Mouse (Mus musculus): ENCODE results near the gene Dtd1. TPM values are rescaled to one million over a fixed set of nuclear protein-coding genes. Genes with fewer than 3 reads are reported as not detected.

Dtd1 gene
- polyA plus RNA-seq, 1 experiment, result 44.7 TPM

GRCm38 (mm10) chr2:144637204-144637603 lies 37.5 kb downstream of the Dtd1 start:
- no peak overlapping the region for H3K9ac ChIP-seq (ENCODE audit: low read depth, poor library complexity, severe bottlenecking)
- H3K4me3 ChIP-seq (ENCODE audit: low read depth, low read length), result no peak overlapping the region
- H3K27me3 ChIP-seq (ENCODE audit: control insufficient read depth, insufficient read depth, low read length, poor library complexity, severe bottlenecking), result no peaks in the 10 kb centered on the region
- no peak for TF ChIP-seq POLR2A (IDR thresholded peaks at IDR 0.05; ENCODE audit: insufficient read depth, low read length)
- TF ChIP-seq EP300 (IDR thresholded peaks at IDR 0.05; ENCODE audit: insufficient read depth, low read depth, low read length), result no peak
- no peak for TF ChIP-seq CTCF (IDR thresholded peaks at IDR 0.05; ENCODE audit: low read depth, low read length)
- H3K36me3 ChIP-seq (ENCODE audit: control insufficient read depth, insufficient read depth, low read length, poor library complexity, severe bottlenecking), result peaks cover 2% of the 10 kb centered on the region
- H3K4me1 ChIP-seq (ENCODE audit: control insufficient read depth, insufficient read depth, low read length), result no peaks in the 10 kb centered on the region
- H3K9me3 ChIP-seq (replicated peaks; ENCODE audit: control insufficient read depth, insufficient read depth, low read length, poor library complexity, severe bottlenecking), result peaks cover 8% of the 10 kb centered on the region
- no peak overlapping the region for H3K27ac ChIP-seq (ENCODE audit: insufficient read depth, low read length)

- Histone ChIP-seq H3K9ac (ENCODE audit: low read depth, poor library complexity, severe bottlenecking) (no peak overlapping the region), H3K36me3 (ENCODE audit: control insufficient read depth, insufficient read depth, low read length, poor library complexity, severe bottlenecking) (no peaks in the 10 kb centered on the region; the same call in 1 of the 2 replicates), H3K27me3 (ENCODE audit: control insufficient read depth, insufficient read depth, low read length, poor library complexity, severe bottlenecking) (no peaks in the 10 kb centered on the region), H3K9me3 (replicated peaks; ENCODE audit: control insufficient read depth, insufficient read depth, low read length, poor library complexity, severe bottlenecking) (0 out of 2 replicates have a peak, but pooled peaks cover 3% of the 10 kb centered on the region), H3K4me1 (ENCODE audit: control insufficient read depth, insufficient read depth, low read length) (no peaks in the 10 kb centered on the region), H3K27ac (ENCODE audit: insufficient read depth, low read length) (no peak overlapping the region), H3K4me3 (ENCODE audit: low read depth, low read length) (no peak overlapping the region)
- no peak for TF ChIP-seq EP300 (IDR thresholded peaks at IDR 0.05; ENCODE audit: insufficient read depth, low read depth, low read length)
- TF ChIP-seq POLR2A (IDR thresholded peaks at IDR 0.05; ENCODE audit: insufficient read depth, low read length), result no peak
- no peak for TF ChIP-seq CTCF (IDR thresholded peaks at IDR 0.05; ENCODE audit: low read depth, low read length)
Observed at GRCm38 (mm10) chr2:144637671-144638395, 38.1 kb downstream of the Dtd1 start.

DNA sequence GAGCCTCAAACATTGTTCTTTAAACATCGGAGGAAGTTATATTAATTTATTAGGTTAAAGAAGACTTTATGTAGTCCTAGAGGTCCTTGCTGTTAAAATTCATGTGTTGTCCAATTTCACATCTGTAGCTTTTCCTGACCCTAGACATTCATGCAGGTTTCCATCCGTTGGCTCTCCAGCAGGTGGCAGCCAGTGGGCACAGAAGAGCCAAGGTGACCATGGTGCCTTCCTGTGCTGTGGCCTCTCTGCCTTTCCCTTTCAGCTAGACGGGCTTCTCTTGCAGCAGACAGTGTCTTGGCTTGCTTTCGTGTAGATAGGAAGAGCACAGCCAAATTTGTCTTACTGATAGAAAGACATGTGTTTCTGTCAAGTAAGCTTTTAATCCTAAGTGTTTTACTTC lies 39.0 kb downstream of the Dtd1 start:
- Histone ChIP-seq H3K27ac (ENCODE audit: insufficient read depth, low read length) (no peak overlapping the region), H3K36me3 (ENCODE audit: control insufficient read depth, insufficient read depth, low read length, poor library complexity, severe bottlenecking) (no peaks in the 10 kb centered on the region; the same call in 1 of the 2 replicates), H3K4me1 (ENCODE audit: control insufficient read depth, insufficient read depth, low read length) (no peaks in the 10 kb centered on the region), H3K4me3 (ENCODE audit: low read depth, low read length) (no peak overlapping the region), H3K9ac (ENCODE audit: low read depth, poor library complexity, severe bottlenecking) (no peak overlapping the region), H3K9me3 (replicated peaks; ENCODE audit: control insufficient read depth, insufficient read depth, low read length, poor library complexity, severe bottlenecking) (no peaks in the 10 kb centered on the region), H3K27me3 (ENCODE audit: control insufficient read depth, insufficient read depth, low read length, poor library complexity, severe bottlenecking) (no peaks in the 10 kb centered on the region)
- no peak for TF ChIP-seq POLR2A (IDR thresholded peaks at IDR 0.05; ENCODE audit: insufficient read depth, low read length)
- no peak for TF ChIP-seq EP300 (IDR thresholded peaks at IDR 0.05; ENCODE audit: insufficient read depth, low read depth, low read length)
- TF ChIP-seq CTCF (IDR thresholded peaks at IDR 0.05; ENCODE audit: low read depth, low read length), result no peak

- Histone ChIP-seq H3K27ac (ENCODE audit: insufficient read depth, low read length) (no peak overlapping the region), H3K9me3 (replicated peaks; ENCODE audit: control insufficient read depth, insufficient read depth, low read length, poor library complexity, severe bottlenecking) (no peaks in the 10 kb centered on the region), H3K4me1 (ENCODE audit: control insufficient read depth, insufficient read depth, low read length) (no peaks in the 10 kb centered on the region), H3K9ac (ENCODE audit: low read depth, poor library complexity, severe bottlenecking) (no peak overlapping the region), H3K36me3 (ENCODE audit: control insufficient read depth, insufficient read depth, low read length, poor library complexity, severe bottlenecking) (no peaks in the 10 kb centered on the region; the same call in 1 of the 2 replicates), H3K4me3 (ENCODE audit: low read depth, low read length) (no peak overlapping the region), H3K27me3 (ENCODE audit: control insufficient read depth, insufficient read depth, low read length, poor library complexity, severe bottlenecking) (no peaks in the 10 kb centered on the region)
- TF ChIP-seq CTCF (IDR thresholded peaks at IDR 0.05; ENCODE audit: low read depth, low read length), result no peak
- TF ChIP-seq EP300 (IDR thresholded peaks at IDR 0.05; ENCODE audit: insufficient read depth, low read depth, low read length), result no peak
- TF ChIP-seq POLR2A (IDR thresholded peaks at IDR 0.05; ENCODE audit: insufficient read depth, low read length), result no peak
Observed at GRCm38 (mm10) chr2:144640101-144640500, 40.4 kb downstream of the Dtd1 start.

- Histone ChIP-seq H3K27ac (ENCODE audit: insufficient read depth, low read length) (no peak overlapping the region), H3K4me3 (ENCODE audit: low read depth, low read length) (no peak overlapping the region), H3K4me1 (ENCODE audit: control insufficient read depth, insufficient read depth, low read length) (no peaks in the 10 kb centered on the region), H3K9ac (ENCODE audit: low read depth, poor library complexity, severe bottlenecking) (no peak overlapping the region), H3K9me3 (replicated peaks; ENCODE audit: control insufficient read depth, insufficient read depth, low read length, poor library complexity, severe bottlenecking) (no peaks in the 10 kb centered on the region), H3K36me3 (ENCODE audit: control insufficient read depth, insufficient read depth, low read length, poor library complexity, severe bottlenecking) (no peaks in the 10 kb centered on the region), H3K27me3 (ENCODE audit: control insufficient read depth, insufficient read depth, low read length, poor library complexity, severe bottlenecking) (no peaks in the 10 kb centered on the region)
- no peak for TF ChIP-seq CTCF (IDR thresholded peaks at IDR 0.05; ENCODE audit: low read depth, low read length)
- no peak for TF ChIP-seq EP300 (IDR thresholded peaks at IDR 0.05; ENCODE audit: insufficient read depth, low read depth, low read length)
- no peak for TF ChIP-seq POLR2A (IDR thresholded peaks at IDR 0.05; ENCODE audit: insufficient read depth, low read length)
Observed at GRCm38 (mm10) chr2:144641991-144642390, 42.3 kb downstream of the Dtd1 start.

GRCm38 (mm10) chr2:144646360-144646759 lies 46.7 kb downstream of the Dtd1 start:
- no peak overlapping the region for H3K27ac ChIP-seq (ENCODE audit: insufficient read depth, low read length)
- no peaks in the 10 kb centered on the region for H3K36me3 ChIP-seq (ENCODE audit: control insufficient read depth, insufficient read depth, low read length, poor library complexity, severe bottlenecking)
- no peaks in the 10 kb centered on the region for H3K4me1 ChIP-seq (ENCODE audit: control insufficient read depth, insufficient read depth, low read length)
- H3K27me3 ChIP-seq (ENCODE audit: control insufficient read depth, insufficient read depth, low read length, poor library complexity, severe bottlenecking), result no peaks in the 10 kb centered on the region
- no peak overlapping the region for H3K4me3 ChIP-seq (ENCODE audit: low read depth, low read length)
- H3K9ac ChIP-seq (ENCODE audit: low read depth, poor library complexity, severe bottlenecking), result no peak overlapping the region
- H3K9me3 ChIP-seq (replicated peaks; ENCODE audit: control insufficient read depth, insufficient read depth, low read length, poor library complexity, severe bottlenecking), result no peaks in the 10 kb centered on the region
- TF ChIP-seq CTCF (IDR thresholded peaks at IDR 0.05; ENCODE audit: low read depth, low read length), result no peak
- TF ChIP-seq POLR2A (IDR thresholded peaks at IDR 0.05; ENCODE audit: insufficient read depth, low read length), result no peak

Measured in ES-Bruce4 (cell line).